Comparison of ENCODE assay signal across 8 mouse cellular contexts in the genomic region with DNA sequence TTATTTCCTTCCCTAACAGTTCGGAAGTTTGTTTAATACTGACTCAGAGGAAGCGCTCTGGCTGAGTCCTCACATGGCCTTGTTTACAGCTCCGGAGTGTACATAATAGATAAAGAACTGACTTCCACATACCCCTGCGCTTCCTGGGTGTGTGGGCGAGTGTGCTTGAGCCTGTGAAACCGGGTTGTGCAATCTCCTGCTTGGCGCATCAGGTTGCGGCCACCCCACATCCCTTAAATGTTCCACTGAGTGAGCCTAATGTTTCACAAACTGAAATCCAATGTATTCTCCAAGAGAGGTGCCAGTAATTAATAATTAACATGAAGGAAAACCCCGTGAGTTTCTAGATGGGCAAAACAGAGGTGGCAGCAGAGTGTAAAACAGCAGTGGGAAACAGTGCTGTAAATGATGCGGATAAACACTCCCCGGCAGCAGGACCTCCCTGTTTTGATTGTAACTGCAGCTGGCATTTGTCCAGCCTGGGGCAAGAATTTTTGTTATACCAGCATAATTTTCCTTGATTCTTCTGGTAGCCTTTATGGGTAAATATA.
DNase-seq lines count a peak whose midpoint lies in the region; ATAC-seq lines count a peak whose summit lies in the region.

No protein-coding gene starts in this region.

- no peaks in the 10 kb centered on the region for H3K79me2 ChIP-seq in macrophage (ENCODE audit: inconsistent target)

- H3K4me2 ChIP-seq in midbrain, embryonic 13.5 days (replicated peaks), result no peak overlapping the region
- no peak overlapping the region for H3K4me2 ChIP-seq in hindbrain, embryonic 12.5 days (replicated peaks)

- H3K27me3 ChIP-seq in midbrain, embryonic 13.5 days, result no peaks in the 10 kb centered on the region
- no peaks in the 10 kb centered on the region for H3K27me3 ChIP-seq in hindbrain, embryonic 12.5 days

- no peaks in the 10 kb centered on the region for H3K4me1 ChIP-seq in midbrain, embryonic 13.5 days (replicated peaks)
- H3K4me1 ChIP-seq in hindbrain, embryonic 12.5 days, result no peaks in the 10 kb centered on the region

- H3K4me3 ChIP-seq in macrophage (ENCODE audit: inconsistent target), result no peak overlapping the region
- no peak overlapping the region for H3K4me3 ChIP-seq in midbrain, embryonic 13.5 days (replicated peaks)
- H3K4me3 ChIP-seq in hindbrain, embryonic 12.5 days, result no peak overlapping the region

- peak; percentile 89 for ATAC-seq in erythroblast, adult 5-6 weeks (replicated peaks; ENCODE audit: low FRiP score, poor library complexity, severe bottlenecking)
- no peak for ATAC-seq in midbrain, embryonic 13.5 days
- no peak for ATAC-seq in frontal cortex, adult (ENCODE audit: low TSS enrichment)
- no peak for ATAC-seq in hindbrain, embryonic 12.5 days (ENCODE audit: low FRiP score)

- WGBS in macrophage (ENCODE audit: missing documents), result 5% methylated on average over 11 of the region's 11 CpGs
- WGBS in midbrain, embryonic 13.5 days, result 70% methylated on average over 11 of the region's 11 CpGs
- 52% methylated on average over 11 of the region's 11 CpGs for WGBS in hindbrain, embryonic 12.5 days

- peak overlapping the region; percentile 58 for H3K27ac ChIP-seq in macrophage
- H3K27ac ChIP-seq in midbrain, embryonic 13.5 days, result no peak overlapping the region
- no peak overlapping the region for H3K27ac ChIP-seq in hindbrain, embryonic 12.5 days

- H3K36me3 ChIP-seq in macrophage (ENCODE audit: inconsistent target), result no peaks in the 10 kb centered on the region
- no peaks in the 10 kb centered on the region for H3K36me3 ChIP-seq in midbrain, embryonic 13.5 days
- no peaks in the 10 kb centered on the region for H3K36me3 ChIP-seq in hindbrain, embryonic 12.5 days

- peak; percentile 5 for DNase-seq in testis, postnatal 14 days (ENCODE audit: low spot score)
- no peak for DNase-seq in testis, postnatal 10 days (ENCODE audit: low spot score)
- DNase-seq in kidney, postnatal 10 days, result peak; percentile 53

- no peak overlapping the region for H3K9ac ChIP-seq in midbrain, embryonic 13.5 days (replicated peaks)
- H3K9ac ChIP-seq in hindbrain, embryonic 12.5 days, result no peak overlapping the region

- H3K9me3 ChIP-seq in midbrain, embryonic 13.5 days, result no peaks in the 10 kb centered on the region
- H3K9me3 ChIP-seq in hindbrain, embryonic 12.5 days (replicated peaks), result no peaks in the 10 kb centered on the region
